Mouse (Mus musculus) c-Kit-positive CD71-positive TER-119-positive erythroid progenitor cells, embryonic 14.5 days (primary cell): ENCODE data around the gene Rock2.
A peak's percentile ranks its signal among the peaks of the same experiment; 100 is the strongest.

Experiments
- DNase-seq: peaks from one replicate; pipeline ENCODE4 v3.0.0-alpha.2; 2013; ENCODE audit warnings: low spot score

Rock2 gene

GRCm38 (mm10) chr12:16903949-16904635 lies 9.4 kb downstream of the Rock2 start:
- DNase-seq, result no peak

DNA sequence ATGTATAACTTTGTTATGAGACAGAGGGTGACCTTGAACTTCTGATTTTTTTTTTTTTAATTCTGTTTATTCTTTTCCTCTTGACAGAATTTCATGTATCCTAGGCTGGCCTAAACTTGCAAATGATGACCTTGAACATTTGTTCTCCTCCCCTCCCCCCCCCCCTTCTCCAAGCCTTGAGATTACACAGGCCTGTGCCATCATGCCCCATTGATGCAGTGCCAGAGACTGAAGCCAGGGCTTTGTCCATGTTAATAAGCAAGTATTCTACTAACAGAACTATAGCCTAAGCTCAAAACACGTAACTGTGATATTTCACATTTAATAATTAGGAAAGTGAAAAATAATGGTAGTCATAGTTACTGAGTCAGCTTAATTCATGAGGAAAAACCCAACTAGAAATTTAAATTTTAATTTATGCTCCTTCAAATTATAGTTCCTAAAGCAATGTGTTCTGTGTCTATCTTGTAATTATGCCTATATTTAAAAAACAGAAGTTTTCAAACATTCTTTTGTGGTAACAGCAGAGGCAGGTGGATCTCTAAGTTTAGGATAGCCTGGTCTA lies 12.7 kb downstream of the Rock2 start:
- DNase-seq, result no peak

DNA sequence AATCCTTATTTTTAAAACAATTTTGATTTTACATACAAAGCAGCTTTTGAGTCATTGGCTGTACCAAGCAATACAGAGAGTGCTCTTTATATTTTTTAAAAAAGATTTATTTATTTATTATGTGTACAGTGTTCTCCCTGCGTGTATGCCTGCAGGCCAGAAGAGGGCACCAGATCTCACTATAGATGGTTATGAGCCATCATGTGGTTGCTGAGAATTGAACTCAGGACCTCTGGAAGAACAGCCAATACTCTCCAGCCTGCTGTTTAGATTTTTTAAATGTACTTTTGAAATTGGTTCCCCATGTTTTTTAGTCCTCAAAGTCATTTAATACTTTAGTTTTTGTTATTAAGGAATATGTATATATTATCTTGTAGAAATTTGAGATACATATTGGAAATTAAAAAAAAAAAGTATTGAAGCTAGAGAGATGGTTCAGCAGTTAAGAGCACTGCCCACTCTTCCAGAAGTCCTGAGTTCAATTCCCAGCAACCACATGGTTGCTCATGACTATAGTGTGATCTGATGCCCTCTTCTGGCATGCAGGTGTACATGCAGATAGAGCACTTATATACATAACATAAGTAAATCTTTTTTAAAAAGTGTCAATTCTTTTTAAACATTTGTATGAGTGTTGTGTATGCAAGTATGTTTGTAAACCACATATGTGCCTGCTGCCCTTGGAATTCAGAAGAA lies 13.4 kb downstream of the Rock2 start:
- DNase-seq, result no peak

- DNase-seq, result no peak
These were observed 16.8 kb downstream of the Rock2 start for GRCm38 (mm10) chr12:16911524-16911923.

GRCm38 (mm10) chr12:16912600-16912999 lies 17.9 kb downstream of the Rock2 start:
- DNase-seq, result no peak

DNA sequence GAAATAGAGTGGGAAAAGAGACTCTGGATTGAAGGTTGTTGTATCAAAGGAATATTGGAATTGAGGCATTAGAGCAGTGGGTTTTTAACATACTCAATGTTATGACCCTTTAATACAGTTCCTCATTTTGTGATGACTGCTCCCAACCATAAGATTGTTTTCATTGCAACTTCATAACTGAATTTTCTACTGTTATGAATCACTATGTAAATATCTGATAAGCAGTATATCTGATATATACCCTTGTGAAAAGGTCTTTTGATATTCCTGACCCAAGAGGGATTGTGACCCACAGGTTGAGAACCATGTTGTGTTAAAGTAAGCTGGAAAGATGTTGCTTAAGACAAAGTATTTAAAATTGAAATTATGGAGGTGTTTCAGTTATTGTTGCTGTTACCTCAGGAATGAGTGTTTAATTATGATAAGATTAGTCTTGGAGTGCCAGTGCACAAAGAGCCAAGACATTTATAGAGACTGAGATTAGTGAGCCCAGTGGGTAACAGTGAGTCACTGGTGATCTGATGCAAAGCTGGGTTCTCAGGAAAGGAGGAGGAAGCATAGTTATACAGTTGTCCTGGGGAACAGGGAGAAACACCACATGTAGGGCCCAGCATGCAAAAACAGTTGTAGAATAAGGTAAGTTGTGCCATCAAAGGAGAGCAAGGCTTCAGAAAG lies 25.6 kb downstream of the Rock2 start:
- no peak for DNase-seq

DNA sequence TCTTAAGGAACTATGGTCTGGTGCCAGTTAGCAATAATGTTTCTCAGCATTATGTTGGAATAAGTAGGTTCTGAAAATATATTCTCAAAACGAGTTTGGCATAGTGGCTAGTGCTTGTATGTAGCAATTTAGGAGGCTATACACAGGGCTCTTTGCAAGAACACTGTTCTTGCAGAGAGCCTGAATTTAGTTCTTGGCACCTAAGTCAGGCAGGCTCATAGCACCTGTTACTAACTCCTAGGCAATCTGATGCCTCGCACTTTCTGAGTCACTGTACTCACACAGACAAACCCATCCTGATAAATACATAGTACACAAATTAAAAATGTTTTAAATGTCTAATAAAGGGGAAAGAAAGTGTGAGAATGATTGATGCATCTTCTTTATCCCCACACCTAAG lies 33.2 kb downstream of the Rock2 start:
- no peak for DNase-seq

DNA sequence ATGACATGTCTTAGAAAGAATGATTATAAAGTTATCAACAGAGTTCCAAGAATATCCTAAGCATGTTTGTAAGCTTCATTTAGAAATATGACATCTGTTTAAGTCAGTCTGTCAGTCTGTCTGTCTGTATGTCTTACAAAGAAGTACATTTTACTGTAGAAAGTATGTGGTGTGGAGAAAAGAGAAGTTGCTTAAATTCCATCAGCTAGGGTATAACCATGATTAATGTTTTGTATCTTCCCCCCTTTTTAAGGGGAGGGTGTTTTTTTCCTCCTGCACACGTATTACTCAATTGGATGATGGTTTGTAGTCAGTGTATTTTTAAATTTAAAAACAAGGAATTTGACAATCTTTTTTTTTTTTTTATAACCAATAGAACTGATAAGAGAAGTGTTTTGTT lies 39.7 kb downstream of the Rock2 start:
- DNase-seq, result no peak

GRCm38 (mm10) chr12:16941976-16942375 lies 47.3 kb downstream of the Rock2 start:
- DNase-seq, result no peak

- no peak for DNase-seq
These were observed 53.5 kb downstream of the Rock2 start for GRCm38 (mm10) chr12:16948239-16948638.

GRCm38 (mm10) chr12:16958851-16959250 lies 64.2 kb downstream of the Rock2 start:
- peak; percentile 18 for DNase-seq

- DNase-seq, result no peak
These were observed 68.7 kb downstream of the Rock2 start for GRCm38 (mm10) chr12:16963354-16963753.

GRCm38 (mm10) chr12:16966811-16967210 lies 72.1 kb downstream of the Rock2 start:
- DNase-seq, result no peak

DNA sequence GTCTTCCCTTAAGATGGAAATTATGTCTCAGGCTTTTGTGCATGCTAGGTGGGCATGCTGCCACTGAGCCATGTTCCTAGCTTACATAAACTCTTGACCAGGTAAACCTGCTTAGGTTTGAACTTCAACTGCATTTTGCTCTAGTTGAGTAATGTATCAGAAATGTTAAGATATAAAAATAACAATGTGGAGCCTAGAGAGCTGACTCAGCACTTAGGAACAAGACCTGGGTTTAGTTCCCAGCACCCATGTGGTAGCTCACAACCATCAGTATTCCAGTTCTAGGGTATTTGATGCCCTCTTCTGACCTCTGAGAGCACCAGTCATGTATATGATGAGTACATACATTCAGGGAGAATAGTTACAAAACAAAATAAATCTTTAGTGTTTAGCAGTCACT lies 82.4 kb downstream of the Rock2 start:
- no peak for DNase-seq

DNA sequence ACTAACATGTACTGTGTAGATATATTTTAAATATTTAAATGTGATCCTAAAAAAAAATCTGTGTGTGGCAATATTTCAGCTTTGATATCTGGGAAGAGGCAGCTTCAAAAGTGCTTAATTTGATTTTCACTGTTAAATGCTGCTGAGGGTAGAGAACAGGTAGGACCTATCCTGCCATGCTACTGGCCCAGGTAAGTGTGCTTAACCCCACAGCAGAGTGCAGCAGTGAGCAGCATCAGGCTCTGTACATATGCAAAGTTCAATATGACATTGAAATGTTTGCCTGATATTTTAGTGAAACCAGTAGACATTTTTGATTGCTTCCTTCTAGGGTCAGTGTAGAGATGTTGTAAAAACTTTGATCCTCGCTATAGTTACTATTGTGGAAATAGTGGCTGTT lies 91.1 kb downstream of the Rock2 start:
- DNase-seq, result no peak

GRCm38 (mm10) chr12:16991376-16991775 lies 96.7 kb downstream of the Rock2 start:
- DNase-seq, result no peak

GRCm38 (mm10) chr12:16992355-16992754 lies 97.7 kb downstream of the Rock2 start:
- DNase-seq, result no peak

DNA sequence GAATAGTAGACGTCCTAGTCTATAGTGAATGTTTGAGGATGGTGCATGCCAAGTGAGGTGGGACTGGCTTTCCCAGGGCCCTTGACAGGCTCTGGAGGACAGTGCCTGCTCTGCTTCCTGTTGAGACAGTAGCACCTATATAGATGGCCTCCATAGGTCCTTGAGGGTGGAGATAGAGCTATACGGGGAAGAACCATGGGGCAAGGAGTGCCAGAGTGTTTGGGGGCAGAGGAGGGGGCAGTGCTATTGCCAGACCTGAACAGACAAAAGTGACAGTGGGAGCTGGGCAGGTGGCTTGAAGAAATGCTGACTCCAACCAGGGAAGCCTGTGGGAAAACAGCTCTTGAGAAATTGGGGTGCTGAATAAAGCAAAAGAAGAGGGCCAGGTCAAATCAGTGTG lies 99.6 kb downstream of the Rock2 start:
- DNase-seq, result no peak

GRCm38 (mm10) chr12:16996281-16996680 lies 101.6 kb downstream of the Rock2 start:
- DNase-seq, result no peak

GRCm38 (mm10) chr12:16996886-16997462 lies 102.3 kb downstream of the Rock2 start:
- DNase-seq, result no peak

GRCm38 (mm10) chr12:16999146-16999545 lies 104.5 kb downstream of the Rock2 start:
- DNase-seq, result no peak

DNA sequence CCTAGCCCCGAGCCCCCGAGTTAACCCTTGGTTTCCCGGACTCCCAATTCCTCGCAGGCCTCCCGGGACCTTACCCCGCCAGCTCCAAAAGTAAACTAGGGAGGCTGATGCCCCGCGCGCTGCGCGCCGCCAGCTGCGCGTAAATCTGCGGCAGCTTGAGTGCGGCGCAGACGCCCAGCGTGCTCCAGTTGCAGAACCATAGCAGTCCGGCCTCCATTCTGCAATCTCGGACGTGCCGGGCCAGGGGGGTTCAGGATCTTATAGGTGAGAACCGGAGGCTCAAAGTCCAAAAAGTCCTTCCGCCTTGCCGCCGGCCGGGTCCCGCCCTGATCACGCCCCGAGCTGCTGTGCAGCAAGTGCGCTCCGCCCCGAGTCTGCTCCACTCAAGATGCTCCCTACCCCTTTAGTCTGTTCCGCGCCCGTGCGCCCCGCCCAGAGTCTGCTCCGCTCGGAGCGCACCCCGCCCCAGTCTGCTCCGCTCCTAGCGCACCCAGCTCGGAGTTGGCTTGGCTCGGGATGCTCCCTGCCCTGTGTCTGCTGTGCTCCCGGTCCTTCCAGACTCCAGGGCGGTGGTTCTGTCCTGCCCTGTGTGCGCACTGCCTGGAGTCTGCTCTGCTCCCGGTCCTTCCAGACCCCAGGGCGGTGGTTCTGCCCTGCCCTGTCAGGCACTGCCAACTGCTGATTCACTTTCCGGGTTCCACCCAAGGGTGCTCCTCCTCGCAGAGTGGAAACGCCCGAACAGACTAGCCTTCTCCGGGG lies 105.2 kb downstream of the Rock2 start, which contains the start of gene Pqlc3:
TSS of gene Pqlc3 (minus strand) at position 670 of the 759 bp plus-strand sequence.
- peak; percentile 83 for DNase-seq
